Mouse (Mus musculus) spleen, adult 2 months (tissue): Measurements from ENCODE around the gene Zkscan14.

Experiments
- CTCF ChIP-seq: fragments of 200-500 bp; IDR thresholded peaks from 2 replicates; pipeline ENCODE4 v1.5.1; 2011; ENCODE audit warnings: mild to moderate bottlenecking, inconsistent platforms; ENCODE audit not compliant: insufficient read depth, insufficient read length, insufficient replicate concordance; ENCODE audit errors: extremely low read depth
- POLR2A ChIP-seq: fragments of 200-500 bp; IDR thresholded peaks from 2 replicates; pipeline ENCODE4 v1.6.1; 2011; ENCODE audit warnings: low read depth, low read length, inconsistent platforms

DNA sequence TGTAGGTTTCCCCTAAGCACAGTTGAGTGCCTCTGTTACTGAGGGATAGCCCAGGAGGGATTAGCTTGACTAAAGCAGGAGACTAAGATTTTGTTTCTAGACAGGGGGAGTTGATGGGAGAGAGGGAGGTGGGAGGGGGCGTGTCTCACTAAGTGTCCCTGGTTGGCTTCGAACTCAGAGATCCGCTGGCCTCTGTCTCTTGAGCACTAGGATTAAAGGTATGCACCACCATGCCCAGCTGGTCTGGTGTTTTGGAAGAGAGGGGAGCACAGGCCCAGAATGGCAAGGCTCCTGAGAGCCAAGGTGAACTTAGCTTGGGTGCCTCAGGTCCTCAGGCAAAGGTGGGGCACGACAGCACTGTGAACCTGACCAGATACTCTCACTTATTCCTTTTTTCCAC, 9.7 kb upstream of the Zkscan14 start:
- no peak for TF ChIP-seq CTCF
- no peak for TF ChIP-seq POLR2A
